ENCODE assay signal across 8 mouse cellular contexts in genomic region chr8:122139784-122140183, GRCm38 (mm10).
DNase-seq lines count a peak whose midpoint lies in the region; ATAC-seq and TF ChIP-seq lines count a peak whose summit lies in the region.

No protein-coding gene starts in this region.

- WGBS in kidney, embryonic 15.5 days: 26% methylated on average over 5 of the region's 5 CpGs
- 28% methylated on average over 5 of the region's 5 CpGs for WGBS in lung, postnatal 0 days
- WGBS in small intestine, adult 2 months: 35% methylated on average over 5 of the region's 5 CpGs

- peak; percentile 98 for TF ChIP-seq CTCF in lung, postnatal 0 days (IDR thresholded peaks at IDR 0.05)
- peak; percentile 80; the same call in 1 of the 2 replicates for TF ChIP-seq CTCF in small intestine, adult 2 months (IDR thresholded peaks at IDR 0.05; ENCODE audit: extremely low read depth, insufficient read length, insufficient replicate concordance, low read depth, low read length)

- no peak overlapping the region for H3K4me2 ChIP-seq in kidney, embryonic 15.5 days
- no peak overlapping the region for H3K4me2 ChIP-seq in lung, postnatal 0 days (replicated peaks; ENCODE audit: low read depth, low read length)

- DNase-seq in B cell, adult 2 months: peak; percentile 20 to 38
- peak; percentile 82 for DNase-seq in Muller cell, postnatal 12 days (ENCODE audit: inconsistent ontology term)
- peak; percentile 69 for DNase-seq in cerebellum, adult 9-11 months
- peak; percentile 88 to 89 for DNase-seq in heart, adult 18-20 months
- peak; percentile 91 for DNase-seq in lung, postnatal 0 days (ENCODE audit: low spot score)

- TF ChIP-seq EP300 in lung, postnatal 0 days (IDR thresholded peaks at IDR 0.05): no peak

- H3K27me3 ChIP-seq in kidney, embryonic 15.5 days: no peaks in the 10 kb centered on the region
- no peaks in the 10 kb centered on the region for H3K27me3 ChIP-seq in lung, postnatal 0 days (replicated peaks; ENCODE audit: insufficient read depth, low read length)
- no peaks in the 10 kb centered on the region for H3K27me3 ChIP-seq in small intestine, adult 2 months (ENCODE audit: control insufficient read depth, insufficient read depth, low read length)

- H3K4me1 ChIP-seq in kidney, embryonic 15.5 days: peaks cover 22% of the 10 kb centered on the region
- no peaks in the 10 kb centered on the region for H3K4me1 ChIP-seq in lung, postnatal 0 days (ENCODE audit: insufficient read depth, low read depth, low read length)
- 0 out of 2 replicates have a peak, but pooled peaks cover 4% of the 10 kb centered on the region for H3K4me1 ChIP-seq in small intestine, adult 2 months (ENCODE audit: control insufficient read depth, insufficient read depth, insufficient read length, low read length)

- H3K9ac ChIP-seq in kidney, embryonic 15.5 days: no peak overlapping the region
- H3K9ac ChIP-seq in lung, postnatal 0 days (replicated peaks; ENCODE audit: low read depth): no peak overlapping the region

- ATAC-seq in kidney, embryonic 15.5 days (replicated peaks; ENCODE audit: low FRiP score): peak; percentile 69
- peak; percentile 94 for ATAC-seq in lung, postnatal 0 days
- no peak; the same call in 1 of the 2 replicates for ATAC-seq in monocyte, adult 5-6 weeks (replicated peaks; ENCODE audit: insufficient number of reproducible peaks, low FRiP score, low TSS enrichment, poor library complexity, severe bottlenecking)

- H3K4me3 ChIP-seq in kidney, embryonic 15.5 days (replicated peaks): no peak overlapping the region
- no peak overlapping the region for H3K4me3 ChIP-seq in lung, postnatal 0 days (ENCODE audit: low read depth, low read length)
- H3K4me3 ChIP-seq in small intestine, adult 2 months (ENCODE audit: low read depth, low read length): no peak overlapping the region

- H3K9me3 ChIP-seq in kidney, embryonic 15.5 days (replicated peaks): no peaks in the 10 kb centered on the region
- H3K9me3 ChIP-seq in lung, postnatal 0 days (ENCODE audit: low read length): no peaks in the 10 kb centered on the region

- no peak overlapping the region for H3K27ac ChIP-seq in kidney, embryonic 15.5 days
- no peak overlapping the region for H3K27ac ChIP-seq in lung, postnatal 0 days (ENCODE audit: low read length)
- no peak overlapping the region for H3K27ac ChIP-seq in small intestine, adult 2 months (ENCODE audit: insufficient read depth, low read depth, low read length)

- TF ChIP-seq POLR2A in small intestine, adult 2 months (IDR thresholded peaks at IDR 0.05; ENCODE audit: low read depth, low read length): no peak

- no peaks in the 10 kb centered on the region for H3K36me3 ChIP-seq in kidney, embryonic 15.5 days
- H3K36me3 ChIP-seq in lung, postnatal 0 days (ENCODE audit: insufficient read depth, low read length): no peaks in the 10 kb centered on the region
- H3K36me3 ChIP-seq in small intestine, adult 2 months (ENCODE audit: control insufficient read depth, insufficient read depth, low read length): no peaks in the 10 kb centered on the region

Comparison
In these comparisons a context has a peak if more than half of its experiments do, and no peak if none do; other contexts are left out.
1. DNase-seq: peak in every context shown above with its lines; median percentile 91 in lung, postnatal 0 days; 88 in heart, adult 18-20 months; 82 in Muller cell, postnatal 12 days; 69 in cerebellum, adult 9-11 months; 29 in B cell, adult 2 months.